ENCODE assay signal across 30 mouse cellular contexts in genomic region chr2:179148667-179149066, GRCm38 (mm10).
DNase-seq lines count a peak whose midpoint lies in the region; ATAC-seq lines count a peak whose summit lies in the region.
"Had no signal": no experiment of that assay in that cellular context is flagged by ENCODE, and none has a peak within 500 bp of the region (broad histone marks: within the 10 kb centered on the region; RNA-seq: fewer than 3 reads in every experiment).

No protein-coding gene starts in this region.

- no peaks in the 10 kb centered on the region for H3K9me3 ChIP-seq in embryonic facial prominence, embryonic 12.5 days
- H3K9me3 ChIP-seq in embryonic facial prominence, embryonic 10.5 days: no peaks in the 10 kb centered on the region
- H3K9me3 ChIP-seq in midbrain, embryonic 11.5 days (ENCODE audit: control insufficient read depth, low read length): no peaks in the 10 kb centered on the region
- no peaks in the 10 kb centered on the region for H3K9me3 ChIP-seq in midbrain, embryonic 15.5 days
- H3K9me3 ChIP-seq in limb, embryonic 10.5 days (replicated peaks): no peaks in the 10 kb centered on the region
- H3K9me3 ChIP-seq: neural tube, embryonic 12.5 days had no signal

- H3K27ac ChIP-seq in embryonic facial prominence, embryonic 12.5 days: no peak overlapping the region
- no peak overlapping the region for H3K27ac ChIP-seq in embryonic facial prominence, embryonic 10.5 days (replicated peaks)
- H3K27ac ChIP-seq in midbrain, embryonic 11.5 days (ENCODE audit: low read depth, low read length): no peak overlapping the region
- H3K27ac ChIP-seq in midbrain, embryonic 15.5 days: no peak overlapping the region
- no peak overlapping the region for H3K27ac ChIP-seq in limb, embryonic 10.5 days
- H3K27ac ChIP-seq: kidney, postnatal 0 days; liver, embryonic 14.5 days; macrophage; neural tube, embryonic 12.5 days had no signal

- H3K4me3 ChIP-seq in embryonic facial prominence, embryonic 12.5 days: no peak overlapping the region
- H3K4me3 ChIP-seq in embryonic facial prominence, embryonic 10.5 days: no peak overlapping the region
- no peak overlapping the region for H3K4me3 ChIP-seq in midbrain, embryonic 11.5 days (ENCODE audit: low read depth, low read length)
- H3K4me3 ChIP-seq in midbrain, embryonic 15.5 days: no peak overlapping the region
- no peak overlapping the region for H3K4me3 ChIP-seq in limb, embryonic 10.5 days
- H3K4me3 ChIP-seq: erythroblast, embryonic 14.5 days; myocyte; neural tube, embryonic 12.5 days had no signal

- H3K27me3 ChIP-seq in embryonic facial prominence, embryonic 12.5 days: no peaks in the 10 kb centered on the region
- no peaks in the 10 kb centered on the region for H3K27me3 ChIP-seq in embryonic facial prominence, embryonic 10.5 days (replicated peaks; ENCODE audit: low read depth, poor library complexity, severe bottlenecking)
- no peaks in the 10 kb centered on the region for H3K27me3 ChIP-seq in midbrain, embryonic 11.5 days (ENCODE audit: control insufficient read depth, insufficient read depth, low read length)
- H3K27me3 ChIP-seq in midbrain, embryonic 15.5 days (replicated peaks): no peaks in the 10 kb centered on the region
- H3K27me3 ChIP-seq in limb, embryonic 10.5 days (ENCODE audit: low read depth, poor library complexity, severe bottlenecking): no peaks in the 10 kb centered on the region
- H3K27me3 ChIP-seq: neural tube, embryonic 12.5 days; Patski had no signal

- H3K9ac ChIP-seq in embryonic facial prominence, embryonic 12.5 days: no peak overlapping the region
- no peak overlapping the region for H3K9ac ChIP-seq in midbrain, embryonic 11.5 days (ENCODE audit: low read length)
- no peak overlapping the region for H3K9ac ChIP-seq in midbrain, embryonic 15.5 days
- H3K9ac ChIP-seq: liver, embryonic 14.5 days; neural tube, embryonic 12.5 days had no signal

- H3K36me3 ChIP-seq in embryonic facial prominence, embryonic 12.5 days: no peaks in the 10 kb centered on the region
- H3K36me3 ChIP-seq in embryonic facial prominence, embryonic 10.5 days (replicated peaks): no peaks in the 10 kb centered on the region
- H3K36me3 ChIP-seq in midbrain, embryonic 11.5 days (ENCODE audit: control insufficient read depth, insufficient read depth, low read length): no peaks in the 10 kb centered on the region
- H3K36me3 ChIP-seq in midbrain, embryonic 15.5 days (replicated peaks): no peaks in the 10 kb centered on the region
- no peaks in the 10 kb centered on the region for H3K36me3 ChIP-seq in limb, embryonic 10.5 days
- H3K36me3 ChIP-seq: neural tube, embryonic 12.5 days had no signal

- H3K4me2 ChIP-seq in embryonic facial prominence, embryonic 12.5 days (replicated peaks): no peak overlapping the region
- no peak overlapping the region for H3K4me2 ChIP-seq in midbrain, embryonic 11.5 days
- H3K4me2 ChIP-seq in midbrain, embryonic 15.5 days: no peak overlapping the region
- H3K4me2 ChIP-seq: heart, embryonic 11.5 days; neural tube, embryonic 12.5 days had no signal

- no peaks in the 10 kb centered on the region for H3K4me1 ChIP-seq in embryonic facial prominence, embryonic 12.5 days
- peaks cover 19% of the 10 kb centered on the region for H3K4me1 ChIP-seq in embryonic facial prominence, embryonic 10.5 days
- H3K4me1 ChIP-seq in midbrain, embryonic 11.5 days (ENCODE audit: control insufficient read depth, insufficient read depth, low read length): peaks cover 2% of the 10 kb centered on the region; the same call in 1 of the 2 replicates
- H3K4me1 ChIP-seq in midbrain, embryonic 15.5 days: peaks cover 9% of the 10 kb centered on the region
- H3K4me1 ChIP-seq in limb, embryonic 10.5 days: peaks cover 9% of the 10 kb centered on the region; the same call in 1 of the 2 replicates
- H3K4me1 ChIP-seq: neural tube, embryonic 12.5 days had no signal

- DNase-seq in embryonic facial prominence, embryonic 10.5 days (ENCODE audit: low spot score): no peak
- DNase-seq in heart, adult 11 months: peak; percentile 73
- no peak for DNase-seq in heart, adult 9 months (ENCODE audit: low spot score in 2 of 2)
- DNase-seq in midbrain, embryonic 11.5 days (ENCODE audit: low spot score, missing footprints): no peak
- DNase-seq in limb, embryonic 10.5 days (ENCODE audit: low spot score): no peak
- DNase-seq: adrenal gland, postnatal 10 days; cerebellum, adult 11 months; cerebellum, adult 9-11 months; gastrocnemius, postnatal 14 days; heart, postnatal 36 days; kidney, adult 8-10 months; kidney, postnatal 4 days; liver; lung, adult 2 months; lung, postnatal 10 days; right cerebral cortex, adult 18-20 months; spleen, adult 18-20 months; thymus, adult 2 months; thymus, postnatal 36 days had no signal

- ATAC-seq in embryonic facial prominence, embryonic 12.5 days (ENCODE audit: insufficient number of reproducible peaks, insufficient read depth, low FRiP score, low TSS enrichment): 0 out of 2 replicates have a peak, but pooled peaks have one; percentile 60
- ATAC-seq in midbrain, embryonic 11.5 days (ENCODE audit: low FRiP score): peak; percentile 22; the same call in 1 of the 2 replicates
- ATAC-seq in midbrain, embryonic 15.5 days (replicated peaks): no peak
- ATAC-seq: intestine, embryonic 16.5 days; Patski had no signal

- WGBS in embryonic facial prominence, embryonic 12.5 days: 67% methylated on average over 4 of the region's 4 CpGs
- WGBS in embryonic facial prominence, embryonic 10.5 days: 81% methylated on average over 4 of the region's 4 CpGs
- WGBS in midbrain, embryonic 11.5 days: 72% methylated on average over 4 of the region's 4 CpGs
- 43% methylated on average over 4 of the region's 4 CpGs for WGBS in midbrain, embryonic 15.5 days
- 79% methylated on average over 4 of the region's 4 CpGs for WGBS in limb, embryonic 10.5 days
